Mouse (Mus musculus) thymus, adult 2 months (tissue): ENCODE results near the gene Scarb1. TPM values are rescaled to one million over a fixed set of nuclear protein-coding genes. Genes with fewer than 3 reads are reported as not detected.

ENCODE experiments used
- DNase-seq: peaks from one replicate; pipeline ENCODE4 v3.0.0; 2021
- H3K27ac ChIP-seq: fragments of 200-500 bp; 2 replicates; pipeline ENCODE4 v1.5.1; 2012; ENCODE audit warnings: low read length, control low read depth; ENCODE audit not compliant: control insufficient read depth, insufficient read depth
- H3K27me3 ChIP-seq: fragments of 200-500 bp; 2 replicates; pipeline ENCODE4 v1.6.1; 2012; ENCODE audit warnings: mild to moderate bottlenecking, low read length, moderate library complexity, mixed read lengths; ENCODE audit not compliant: control insufficient read depth, insufficient read depth
- H3K36me3 ChIP-seq: fragments of 200-500 bp; 2 replicates; pipeline ENCODE4 v1.6.1; 2012; ENCODE audit warnings: mild to moderate bottlenecking, low read length, moderate library complexity; ENCODE audit not compliant: control insufficient read depth, insufficient read depth
- H3K4me1 ChIP-seq: fragments of 200-500 bp; replicated peaks from 2 replicates; pipeline ENCODE4 v1.6.1; 2012; ENCODE audit warnings: low read length; ENCODE audit not compliant: control insufficient read depth, insufficient read depth
- H3K4me3 ChIP-seq: fragments of 200-500 bp; 2 replicates; pipeline ENCODE4 v1.5.1; 2012; ENCODE audit warnings: mild to moderate bottlenecking, low read length, control low read depth, moderate library complexity; ENCODE audit not compliant: control insufficient read depth, insufficient read depth
- CTCF ChIP-seq: fragments of 200-500 bp; IDR thresholded peaks from 2 replicates; pipeline ENCODE4 v1.5.1; 2012; ENCODE audit warnings: mild to moderate bottlenecking, control low read depth, low read length, moderate library complexity, borderline replicate concordance; ENCODE audit not compliant: control insufficient read depth, poor library complexity, insufficient read depth; ENCODE audit errors: extremely low read depth
- POLR2A ChIP-seq: fragments of 200-500 bp; IDR thresholded peaks from 2 replicates; pipeline ENCODE4 v1.6.1; 2012; ENCODE audit warnings: mild to moderate bottlenecking, low read length, control low read depth, moderate library complexity; ENCODE audit not compliant: control insufficient read depth, poor library complexity, insufficient read depth; ENCODE audit errors: extremely low read depth
- WGBS: fragments of 180-500 bp; shearing (Covaris S2); methylation state at CpG from one replicate; pipeline ENCODE4 v1.1.7; 2018; 5-methylcytosine and 5-hydroxymethylcytosine counted together
- polyA plus RNA-seq: library from polyadenylated mRNA; depleted of rRNA; stranded (reverse); fragments of >200 nt; gene quantifications from 2 replicates; pipeline ENCODE4 v1.2.3, GENCODE M21; 2012

The Scarb1 gene
- polyA plus RNA-seq, 1 experiment: 80.7 TPM

DNA sequence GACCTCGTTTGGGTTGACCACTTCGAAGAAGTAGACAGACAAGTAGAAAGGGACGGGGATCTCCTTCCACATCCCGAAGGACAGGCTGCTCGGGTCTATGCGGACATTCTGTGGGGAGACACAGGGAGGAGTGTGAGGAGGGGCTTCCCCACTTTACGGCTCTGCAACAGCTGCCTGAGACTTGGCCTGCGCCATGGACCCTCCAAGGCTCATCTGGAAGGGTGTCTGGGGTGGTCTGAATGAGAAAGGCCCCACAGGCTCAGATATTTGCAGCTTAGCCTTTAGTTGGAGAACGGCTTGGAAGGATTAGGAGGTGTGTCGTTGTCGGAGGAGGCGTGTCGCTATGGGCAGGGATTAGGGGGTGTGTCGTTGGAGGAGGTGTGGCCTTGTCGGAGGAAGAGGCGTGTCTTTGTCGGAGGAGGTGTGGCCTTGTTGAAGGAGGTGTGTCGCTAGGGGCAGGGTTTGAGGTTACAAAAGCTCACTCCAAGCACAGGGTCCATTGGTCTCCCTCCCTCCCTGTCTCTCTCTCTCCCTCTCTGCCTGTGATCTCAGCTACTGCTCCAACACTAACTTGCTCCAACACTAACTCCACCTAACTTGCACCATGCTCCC, 36.5 kb downstream of the Scarb1 start:
- peaks cover 2% of the 10 kb centered on the region; the same call in 1 of the 2 replicates for H3K4me1 ChIP-seq
- no peak for DNase-seq
- no peak overlapping the region for H3K27ac ChIP-seq
- no peak for TF ChIP-seq POLR2A
- no peak for TF ChIP-seq CTCF
- peaks cover 3% of the 10 kb centered on the region; the same call in 1 of the 2 replicates for H3K36me3 ChIP-seq
- no peak overlapping the region for H3K4me3 ChIP-seq
- 86% methylated on average over 18 of the region's 18 CpGs for WGBS
- H3K27me3 ChIP-seq: no peaks in the 10 kb centered on the region

DNA sequence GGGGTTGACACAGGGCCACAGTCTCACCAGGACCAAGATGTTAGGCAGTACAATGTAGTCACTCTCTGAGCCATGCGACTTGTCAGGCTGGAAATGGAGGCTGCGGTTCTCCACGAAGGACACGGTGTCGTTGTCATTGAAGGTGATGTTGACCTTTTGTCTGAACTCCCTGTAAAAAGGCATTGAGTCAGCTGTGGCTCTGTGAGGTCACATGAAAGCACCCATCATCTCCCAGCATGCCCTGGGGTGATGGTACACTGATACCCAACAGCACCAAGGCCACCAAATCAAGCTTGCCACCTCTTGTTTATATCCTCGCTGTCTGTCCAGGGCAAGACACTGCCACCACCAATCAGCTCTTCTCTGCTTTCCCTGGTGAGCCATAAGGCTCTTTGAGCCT, 37.8 kb downstream of the Scarb1 start:
- H3K27me3 ChIP-seq: no peaks in the 10 kb centered on the region
- 97% methylated on average over 6 of the region's 6 CpGs for WGBS
- peaks cover 2% of the 10 kb centered on the region; the same call in 1 of the 2 replicates for H3K4me1 ChIP-seq
- H3K4me3 ChIP-seq: no peak overlapping the region
- H3K27ac ChIP-seq: no peak overlapping the region
- DNase-seq: no peak
- H3K36me3 ChIP-seq: peaks cover 3% of the 10 kb centered on the region; the same call in 1 of the 2 replicates
- TF ChIP-seq CTCF (no peak), POLR2A (no peak)

DNA sequence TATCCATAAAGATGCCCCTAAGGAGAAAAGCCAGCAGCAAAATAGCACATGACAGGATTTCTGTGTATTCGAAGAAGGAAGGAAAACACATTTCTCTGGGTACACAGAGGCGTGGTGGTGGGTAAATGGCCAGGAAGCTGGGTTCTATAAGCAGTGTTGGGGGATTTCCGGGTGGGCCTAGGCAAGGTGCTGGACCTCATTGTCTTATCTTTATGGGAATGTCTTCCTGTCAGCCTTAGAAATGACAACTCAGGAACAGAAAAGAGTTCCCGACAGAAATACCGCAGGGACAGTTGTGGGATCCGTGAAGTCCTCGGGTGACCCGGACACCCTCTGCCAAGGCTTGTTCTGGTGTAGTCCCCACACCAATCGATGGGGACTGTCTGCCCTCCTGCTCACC, 42.7 kb downstream of the Scarb1 start:
- H3K4me3 ChIP-seq: no peak overlapping the region
- 94% methylated on average over 9 of the region's 9 CpGs for WGBS

DNA sequence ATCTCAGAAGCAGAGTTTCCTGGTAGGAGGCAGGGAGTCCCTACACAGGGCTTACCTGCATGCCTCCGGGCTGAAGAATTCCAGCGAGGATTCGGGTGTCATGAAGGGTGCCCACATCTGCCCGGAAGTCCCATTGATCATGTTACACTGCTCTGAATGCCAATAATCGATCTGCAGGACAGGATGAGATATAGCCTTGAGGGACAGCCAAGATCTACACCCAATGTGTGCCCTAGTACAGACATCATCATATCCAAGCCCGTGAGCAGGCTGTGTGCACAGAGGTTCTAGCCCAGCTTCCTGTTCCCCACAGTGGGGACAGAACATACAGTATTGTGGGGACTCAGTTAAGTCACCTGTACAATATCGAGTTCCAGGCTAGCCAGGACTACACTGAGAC, 43.7 kb downstream of the Scarb1 start:
- no peak overlapping the region for H3K4me3 ChIP-seq
- peaks cover 7% of the 10 kb centered on the region for H3K36me3 ChIP-seq
- H3K27ac ChIP-seq: no peak overlapping the region
- TF ChIP-seq POLR2A (no peak), CTCF (no peak)
- 98% methylated on average over 7 of the region's 7 CpGs for WGBS
- DNase-seq: no peak
- H3K27me3 ChIP-seq: no peaks in the 10 kb centered on the region
- H3K4me1 ChIP-seq: no peaks in the 10 kb centered on the region

More for the DNA sequence above, 42.7 kb downstream of the Scarb1 start:
- Histone ChIP-seq H3K4me1 (no peaks in the 10 kb centered on the region), H3K36me3 (peaks cover 7% of the 10 kb centered on the region), H3K27me3 (no peaks in the 10 kb centered on the region), H3K27ac (no peak overlapping the region)
- DNase-seq: no peak
- TF ChIP-seq CTCF: no peak
- TF ChIP-seq POLR2A: no peak

GRCm38 (mm10) chr5:125292951-125293350, 47.9 kb downstream of the Scarb1 start:
- no peak for TF ChIP-seq CTCF
- TF ChIP-seq POLR2A: no peak
- Histone ChIP-seq H3K4me3 (no peak overlapping the region), H3K27me3 (no peaks in the 10 kb centered on the region), H3K36me3 (peaks cover 4% of the 10 kb centered on the region; the same call in 1 of the 2 replicates), H3K4me1 (no peaks in the 10 kb centered on the region), H3K27ac (no peak overlapping the region)
- WGBS: 96% methylated on average over 7 of the region's 7 CpGs
- DNase-seq: no peak

GRCm38 (mm10) chr5:125291895-125292294, 49.0 kb downstream of the Scarb1 start:
- Histone ChIP-seq H3K4me3 (no peak overlapping the region), H3K27ac (no peak overlapping the region), H3K36me3 (peaks cover 3% of the 10 kb centered on the region; the same call in 1 of the 2 replicates), H3K4me1 (no peaks in the 10 kb centered on the region), H3K27me3 (no peaks in the 10 kb centered on the region)
- DNase-seq: no peak
- TF ChIP-seq CTCF: no peak
- 70% methylated on average over 8 of the region's 8 CpGs for WGBS

DNA sequence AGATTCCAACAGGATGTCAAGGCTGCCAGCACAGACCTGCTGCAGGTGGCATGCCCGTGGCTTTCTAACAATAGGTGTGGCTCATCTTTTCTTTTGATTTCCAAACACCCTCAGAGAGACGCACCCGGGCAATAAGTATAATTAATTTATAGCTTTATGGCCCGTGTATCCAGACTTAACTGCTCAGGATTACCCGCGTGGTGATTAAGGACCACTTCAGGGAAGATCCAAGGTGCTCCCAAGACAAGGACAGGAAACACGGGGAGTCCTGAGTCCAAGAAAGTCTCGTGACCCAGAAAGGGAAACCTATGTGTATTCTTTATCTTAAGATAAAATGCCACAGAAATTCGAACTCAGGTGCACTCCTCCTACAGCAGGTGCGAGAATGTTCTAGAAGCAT, 49.5 kb downstream of the Scarb1 start:
- H3K27ac ChIP-seq: no peak overlapping the region
- no peaks in the 10 kb centered on the region for H3K36me3 ChIP-seq
- DNase-seq: no peak
- no peaks in the 10 kb centered on the region for H3K27me3 ChIP-seq
- WGBS: 93% methylated on average over 10 of the region's 10 CpGs
- no peaks in the 10 kb centered on the region for H3K4me1 ChIP-seq
- no peak overlapping the region for H3K4me3 ChIP-seq
- no peak for TF ChIP-seq POLR2A
- no peak for TF ChIP-seq CTCF
